Mouse (Mus musculus): Measurements from ENCODE around the gene Kcnab1. TPM values are rescaled to one million over a fixed set of nuclear protein-coding genes. Genes with fewer than 3 reads are reported as not detected.

Kcnab1 gene
- 10 to 100 TPM; 19.0 to 25.0 TPM for total RNA-seq (2021)
- long read RNA-seq, experiment 1, partial matches to known transcripts, result 4 of 6 reads
- long read RNA-seq, experiment 1, other reads (novel, unspliced or antisense), result 0 of 6 reads
- long read RNA-seq, experiment 2, transcript Kcnab1-201 (14 exons, 3,245 nt), result major isoform, 7 of 15 reads
- long read RNA-seq, experiment 2, partial matches to known transcripts, result 7 of 15 reads
- long read RNA-seq, experiment 2, other reads (novel, unspliced or antisense), result 1 of 15 reads

DNA sequence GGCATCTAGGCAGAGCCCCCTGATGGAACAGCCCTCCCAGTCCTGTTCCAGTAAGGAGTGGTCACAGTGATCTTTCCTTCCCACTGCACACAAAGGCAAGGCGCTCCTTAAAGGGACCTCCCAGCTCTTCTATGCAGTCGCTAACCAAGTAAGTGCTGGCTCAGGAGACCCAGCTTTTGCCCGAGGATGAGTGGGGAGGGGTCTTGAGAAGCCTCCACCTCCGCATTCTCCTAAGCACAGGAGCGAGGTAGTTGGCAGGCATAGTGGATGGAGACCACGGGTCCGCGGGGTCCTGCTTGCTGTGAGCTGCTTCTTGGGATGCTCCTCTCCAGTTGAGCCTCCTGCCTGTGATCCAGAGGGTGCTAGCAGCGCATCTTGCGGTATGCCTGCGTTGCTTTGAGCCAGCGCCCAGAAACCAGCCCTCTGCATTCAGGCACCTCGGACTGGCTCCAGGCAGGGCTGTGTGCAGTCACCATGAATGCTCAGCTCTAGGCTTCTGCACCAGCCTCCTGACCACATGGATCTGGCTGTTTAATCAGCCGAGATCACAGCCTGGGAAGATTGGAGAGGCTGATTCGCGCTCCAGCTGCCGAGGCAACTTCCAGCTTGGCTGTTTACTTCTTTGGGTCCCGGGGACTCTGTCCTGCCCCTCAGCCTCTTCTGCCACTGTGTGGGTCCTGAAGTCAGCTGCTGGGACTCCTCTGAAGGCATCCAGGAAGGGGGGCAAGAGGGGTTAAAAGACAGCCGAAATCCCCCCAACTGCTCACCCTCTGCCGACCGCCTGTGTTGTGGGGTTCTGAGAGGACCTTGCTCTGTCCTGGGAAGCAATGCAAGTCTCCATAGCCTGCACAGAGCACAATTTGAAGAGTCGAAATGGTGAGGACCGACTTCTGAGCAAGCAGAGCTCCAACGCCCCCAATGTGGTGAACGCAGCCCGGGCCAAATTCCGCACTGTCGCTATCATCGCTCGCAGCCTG lies at the start of gene Kcnab1:
Kcnab1 (plus strand) TSS at position 440 of the 977 bp plus-strand sequence.
- TF ChIP-seq CTCF (IDR thresholded peaks at IDR 0.05), result no peak
- DNase-seq, result peak; percentile 49
- H3K4me3 ChIP-seq, result peak within 1 kb of the TSS; percentile 69
- H3K27ac ChIP-seq, result peak within 1 kb of the TSS; percentile 32
- intact Hi-C loops (cut with DNase I), result no loop called here

DNA sequence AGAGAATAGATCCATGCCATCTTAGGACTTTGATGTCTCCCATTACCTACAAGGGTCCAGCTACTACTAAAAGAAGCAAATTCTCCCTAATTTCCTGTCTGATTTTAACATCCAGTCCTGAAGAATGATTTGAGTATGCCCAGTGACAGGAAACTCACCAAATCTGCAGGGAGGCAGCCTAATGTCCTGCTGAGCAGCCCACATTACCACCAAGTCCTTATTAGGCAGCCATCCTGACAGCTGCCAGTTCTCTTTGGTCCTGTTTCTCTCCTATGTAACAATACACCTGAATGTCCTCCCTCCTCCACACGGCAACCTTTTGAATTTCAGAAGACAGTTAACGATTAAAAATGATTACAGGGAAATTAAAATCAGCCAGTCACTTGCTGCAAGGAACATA lies 20.9 kb upstream of the Kcnab1 start:
- intact Hi-C loops (cut with DNase I), result no loop called here
- no peak for DNase-seq
- Histone ChIP-seq H3K27ac (no peak overlapping the region), H3K4me3 (no peak overlapping the region)
- no peak for TF ChIP-seq CTCF (IDR thresholded peaks at IDR 0.05)

DNA sequence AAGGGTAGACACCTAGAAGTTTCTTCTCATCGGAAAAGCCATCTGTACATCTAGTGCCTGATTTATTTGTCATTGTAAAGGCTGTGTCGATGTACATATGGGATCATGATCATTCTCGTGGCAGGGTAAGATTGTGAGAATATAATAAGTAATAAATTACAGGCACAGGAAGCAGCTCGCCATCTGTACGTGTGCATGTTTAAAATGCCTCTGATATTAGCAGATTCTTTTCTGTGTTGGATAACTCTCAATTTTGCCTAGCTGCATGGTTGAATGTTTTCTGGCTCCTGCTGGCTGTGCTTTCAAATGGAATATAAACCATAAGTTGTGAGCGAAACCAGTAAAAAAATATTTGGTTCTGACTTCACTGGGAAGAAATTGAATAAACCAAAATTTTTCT lies 5.1 kb upstream of the Kcnab1 start:
- intact Hi-C loops (cut with DNase I), result no loop called here

DNA sequence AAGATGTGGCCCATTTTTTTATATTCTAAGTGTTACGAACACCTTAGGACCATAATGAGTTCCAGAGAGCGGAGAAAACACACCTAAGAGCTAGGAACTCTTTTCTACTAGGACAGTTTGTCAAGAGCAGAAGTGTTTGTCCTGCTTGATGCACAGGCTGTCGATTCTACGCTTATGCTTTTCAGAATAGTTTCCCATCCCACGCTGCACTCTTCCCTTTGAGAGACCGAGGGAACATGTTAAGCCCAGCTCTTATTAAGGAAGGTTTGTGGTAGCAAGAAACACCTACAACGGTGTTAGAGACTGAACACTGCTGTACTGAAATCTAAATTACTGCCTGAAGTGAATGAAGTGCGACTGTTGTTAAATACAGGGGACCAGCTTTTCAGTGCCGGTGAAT lies 1.0 kb downstream of the Kcnab1 start:
- DNase-seq, result no peak
- no peak for TF ChIP-seq CTCF (IDR thresholded peaks at IDR 0.05)
- intact Hi-C loops (cut with DNase I), result no loop called here
- Histone ChIP-seq H3K27ac (no peak overlapping the region), H3K4me3 (peak overlapping the region; percentile 69)

More for the DNA sequence above, 5.1 kb upstream of the Kcnab1 start:
- DNase-seq, result no peak
- TF ChIP-seq CTCF (IDR thresholded peaks at IDR 0.05), result no peak
- no peak overlapping the region for H3K27ac ChIP-seq
- H3K4me3 ChIP-seq, result no peak overlapping the region

DNA sequence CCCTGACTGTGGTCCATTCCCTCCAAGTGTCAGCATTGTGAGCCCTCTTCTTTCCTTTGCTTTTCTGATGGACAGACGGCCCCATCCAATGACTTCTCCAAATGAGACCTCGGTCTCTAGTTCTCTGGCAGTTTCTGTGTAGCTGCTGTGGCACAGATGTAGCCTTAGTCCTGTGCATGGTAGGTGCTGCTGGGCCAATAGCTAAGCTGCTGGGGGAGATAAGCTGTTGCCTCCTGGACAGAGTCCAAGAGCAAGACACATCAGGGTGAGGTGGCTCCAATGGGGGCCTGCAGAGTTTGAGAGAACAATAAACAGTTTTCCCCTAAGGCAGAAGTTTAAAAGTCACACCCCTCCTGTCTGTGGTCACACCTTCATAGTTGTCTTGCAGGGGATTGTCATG lies 2.0 kb downstream of the Kcnab1 start:
- Histone ChIP-seq H3K4me3 (no peak overlapping the region), H3K27ac (no peak overlapping the region)
- TF ChIP-seq CTCF (IDR thresholded peaks at IDR 0.05), result no peak
- intact Hi-C loops (cut with DNase I), result no loop called here
- no peak for DNase-seq

DNA sequence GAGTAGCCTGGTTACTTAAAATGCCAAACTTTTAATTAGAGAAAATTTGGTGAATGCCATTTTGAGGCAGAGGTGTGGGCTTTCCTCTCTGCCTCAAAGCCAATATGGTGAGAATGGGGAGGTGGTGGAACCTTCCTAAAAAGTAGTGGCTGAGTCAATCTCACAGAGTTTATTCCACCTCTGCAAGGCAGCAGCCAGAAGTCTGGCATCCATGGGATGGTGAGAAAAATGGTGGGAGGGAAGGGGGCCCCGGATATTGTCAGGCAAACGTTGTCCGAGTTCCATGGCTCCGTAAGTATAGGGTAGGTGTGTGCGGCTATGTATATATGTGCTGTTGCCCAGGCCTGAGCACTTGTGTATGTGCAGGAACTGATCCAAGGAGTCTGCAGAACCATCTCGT lies 6.0 kb downstream of the Kcnab1 start:
- no peak for TF ChIP-seq CTCF (IDR thresholded peaks at IDR 0.05)
- no peak overlapping the region for H3K27ac ChIP-seq
- no peak overlapping the region for H3K4me3 ChIP-seq
- DNase-seq, result no peak
- intact Hi-C loops (cut with DNase I), result no loop called here

DNA sequence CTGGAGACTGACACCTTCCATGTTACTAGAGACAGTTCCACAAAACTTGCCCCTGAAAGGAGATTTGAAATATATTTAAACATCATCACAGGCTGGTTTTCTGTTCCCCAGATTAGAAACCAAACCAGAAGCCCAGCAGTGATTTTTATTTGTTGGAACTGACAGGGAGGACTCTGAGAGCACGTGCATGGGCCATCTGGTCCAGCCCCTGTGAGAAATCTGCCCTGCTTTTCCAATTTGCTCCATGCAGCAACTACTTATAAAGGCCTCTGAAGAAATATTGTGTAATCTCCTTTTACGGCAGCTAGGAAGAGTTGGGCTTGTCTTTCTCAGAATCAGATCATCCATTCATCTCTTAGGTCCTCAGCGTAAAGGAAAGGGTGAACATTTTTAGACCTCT lies 7.8 kb downstream of the Kcnab1 start:
- intact Hi-C loops (cut with DNase I), result no loop called here
- H3K27ac ChIP-seq, result no peak overlapping the region
- peak; percentile 21 for DNase-seq
- no peak overlapping the region for H3K4me3 ChIP-seq
- no peak for TF ChIP-seq CTCF (IDR thresholded peaks at IDR 0.05)

DNA sequence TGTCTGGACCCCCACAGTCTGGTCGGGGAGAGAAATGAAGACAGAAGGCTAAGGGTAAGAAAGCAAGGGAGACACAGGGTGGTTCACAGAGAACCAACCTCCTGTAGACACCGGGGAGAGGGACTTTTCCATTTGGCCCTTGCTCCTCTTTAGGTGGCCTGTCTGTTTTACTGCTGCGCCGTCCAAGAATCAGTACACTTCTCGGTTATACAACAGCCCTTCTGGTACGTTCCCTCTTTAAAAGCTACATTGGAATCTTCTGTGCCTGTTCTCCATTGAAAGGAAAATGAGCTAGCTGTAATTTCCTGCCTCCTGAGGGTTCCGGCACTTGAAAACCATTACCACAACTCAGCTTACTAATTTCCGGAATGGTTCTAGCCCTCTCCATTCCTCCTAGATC lies 8.2 kb downstream of the Kcnab1 start:
- DNase-seq, result no peak
- intact Hi-C loops (cut with DNase I), result no loop called here
- no peak overlapping the region for H3K27ac ChIP-seq
- TF ChIP-seq CTCF (IDR thresholded peaks at IDR 0.05), result no peak
- H3K4me3 ChIP-seq, result no peak overlapping the region

DNA sequence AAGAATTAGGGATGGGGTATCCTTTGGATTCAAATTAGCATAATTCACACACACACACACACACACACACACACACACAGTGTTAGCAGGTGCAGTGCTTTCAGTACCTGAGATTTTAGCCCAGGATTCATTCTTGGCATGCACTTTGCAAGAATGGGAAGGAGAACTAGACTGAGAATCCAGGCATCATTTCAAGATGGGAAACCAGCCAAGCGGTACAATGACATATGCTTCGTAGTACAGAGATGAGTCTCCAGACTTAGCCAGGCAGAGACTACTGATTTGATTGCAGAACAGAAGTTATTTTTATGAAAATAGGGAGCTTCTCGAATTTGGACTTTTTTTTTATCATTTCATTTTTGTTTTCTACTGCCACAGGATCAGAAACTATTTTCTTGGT lies 15.8 kb downstream of the Kcnab1 start:
- no peak for DNase-seq
- H3K4me3 ChIP-seq, result no peak overlapping the region
- H3K27ac ChIP-seq, result no peak overlapping the region
- intact Hi-C loops (cut with DNase I), result no loop called here
- no peak for TF ChIP-seq CTCF (IDR thresholded peaks at IDR 0.05)

DNA sequence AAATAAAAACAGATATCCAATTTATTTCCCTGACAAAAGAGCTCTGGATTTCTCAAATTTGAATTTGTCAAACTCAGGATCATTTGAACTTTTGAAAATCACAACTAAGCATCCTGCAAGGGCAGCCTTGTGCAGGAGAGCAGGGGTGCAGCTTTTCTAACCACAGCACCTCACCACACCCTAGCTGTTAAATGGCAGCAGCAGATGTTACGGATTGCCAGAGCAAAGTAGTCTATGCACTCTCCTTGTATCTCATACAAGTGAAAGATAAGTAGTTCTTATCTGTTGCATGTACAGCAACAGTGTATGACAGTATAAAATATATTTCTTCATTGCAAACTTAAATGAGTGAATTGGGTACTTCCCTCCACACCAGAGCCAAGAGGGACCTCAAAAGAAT lies 20.4 kb downstream of the Kcnab1 start:
- DNase-seq, result no peak
- Histone ChIP-seq H3K27ac (no peak overlapping the region), H3K4me3 (no peak overlapping the region)
- intact Hi-C loops (cut with DNase I), result no loop called here
- TF ChIP-seq CTCF (IDR thresholded peaks at IDR 0.05), result no peak

DNA sequence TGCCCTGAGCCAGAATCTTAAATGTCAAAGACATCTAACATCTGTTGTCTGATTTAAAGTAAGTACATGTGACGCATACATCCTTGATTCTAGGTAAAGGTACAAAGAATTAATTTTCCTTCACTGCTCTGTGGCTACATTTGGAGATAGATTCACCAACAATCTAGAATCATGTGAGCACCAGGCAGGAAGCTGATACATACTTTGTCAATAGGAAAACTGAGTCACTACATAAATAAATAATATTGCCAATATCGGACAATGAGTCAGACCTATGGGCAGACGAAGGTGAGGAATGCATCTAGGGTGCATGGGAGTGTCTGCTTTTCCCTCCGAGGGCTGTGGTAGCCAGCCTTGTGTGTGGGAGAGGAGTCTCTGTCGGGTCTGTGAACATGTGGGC lies 25.7 kb downstream of the Kcnab1 start:
- intact Hi-C loops (cut with DNase I), result no loop called here
- no peak for TF ChIP-seq CTCF (IDR thresholded peaks at IDR 0.05)
- no peak overlapping the region for H3K4me3 ChIP-seq
- no peak for DNase-seq
- H3K27ac ChIP-seq, result peak overlapping the region; percentile 3; the same call in 1 of the 2 replicates

DNA sequence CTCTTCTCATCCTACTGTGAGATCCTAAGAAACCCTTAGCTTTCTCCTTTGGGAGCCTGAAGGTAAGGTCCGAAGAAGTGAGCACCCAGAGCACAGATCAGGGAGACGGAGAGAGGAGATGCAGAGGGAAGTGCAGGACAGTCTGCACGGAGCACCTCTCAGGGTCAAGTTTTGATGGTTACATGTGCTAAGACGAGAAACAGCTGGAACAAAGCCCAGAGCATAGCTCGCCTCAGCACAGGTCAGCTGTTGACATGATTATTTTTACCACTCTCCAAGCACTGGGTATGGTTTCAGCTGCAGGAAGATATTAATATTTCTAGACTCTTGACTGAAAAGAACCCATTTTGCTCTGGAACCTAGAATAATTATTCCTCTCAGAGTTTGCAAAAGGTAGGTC lies 27.7 kb downstream of the Kcnab1 start:
- peak overlapping the region; percentile 38 for H3K4me3 ChIP-seq
- H3K27ac ChIP-seq, result peak overlapping the region; percentile 85
- TF ChIP-seq CTCF (IDR thresholded peaks at IDR 0.05), result no peak
- intact Hi-C loops (cut with DNase I), result no loop called here
- peak; percentile 74 for DNase-seq

DNA sequence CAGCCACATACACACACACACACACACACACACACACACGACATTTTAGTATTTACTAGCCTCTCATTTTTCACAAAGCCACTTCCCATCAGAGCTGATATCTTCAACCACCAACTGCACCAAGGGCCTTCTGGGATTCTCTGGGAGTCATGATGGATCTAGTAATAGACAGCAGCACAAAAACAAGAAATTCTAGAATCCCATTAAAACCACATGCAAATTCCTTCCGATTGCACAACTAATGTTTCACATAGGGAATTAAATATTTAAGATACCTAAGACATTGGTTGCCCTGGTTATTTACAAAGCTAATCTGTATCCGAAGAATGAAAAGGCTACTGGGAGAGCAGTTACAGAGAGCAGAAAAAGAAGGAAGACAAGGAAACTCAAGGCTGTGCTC lies 29.6 kb downstream of the Kcnab1 start:
- no peak for DNase-seq
- intact Hi-C loops (cut with DNase I), result no loop called here
- Histone ChIP-seq H3K27ac (peak overlapping the region; percentile 72), H3K4me3 (no peak overlapping the region)
- no peak for TF ChIP-seq CTCF (IDR thresholded peaks at IDR 0.05)
